Mouse (Mus musculus) lung, adult 2 months (tissue): ENCODE measurements at regions not wholly inside any gene's neighbourhood (a gene's known extent, or its start where the extent isn't known, plus 50 kb on each side); places are given as distances from the start of the nearest gene placed in this dataset.
"Not testable (repeated sequence)": the region's sequence is repeated elsewhere in the genome, so short reads cannot be mapped to it uniquely, and the experiment has no call there.

Experiments
- DNase-seq: peaks from one replicate; pipeline ENCODE4 v3.0.0; 2022
- H3K4me1 ChIP-seq: fragments of 200-500 bp; 2 replicates; pipeline ENCODE4 v1.6.1; 2011; ENCODE audit warnings: low read length; ENCODE audit not compliant: control insufficient read depth, insufficient read depth
- H3K4me3 ChIP-seq: fragments of 200-500 bp; replicated peaks from 2 replicates; pipeline ENCODE3; 2011; ENCODE audit warnings: low read depth, mild to moderate bottlenecking, control low read depth, low read length; ENCODE audit errors: extremely low read depth
- CTCF ChIP-seq: fragments of 200-500 bp; IDR thresholded peaks from 2 replicates; pipeline ENCODE4 v1.5.1; 2011; ENCODE audit warnings: mild to moderate bottlenecking, low read length, control low read depth; ENCODE audit not compliant: insufficient read depth
- POLR2A ChIP-seq: fragments of 200-500 bp; IDR thresholded peaks from 2 replicates; pipeline ENCODE4 v1.6.1; 2011; ENCODE audit warnings: low read depth, mild to moderate bottlenecking, control low read depth, low read length, borderline replicate concordance; ENCODE audit errors: extremely low read depth
- WGBS: fragments of 180-500 bp; shearing (Covaris S2); methylation state at CpG from one replicate; pipeline ENCODE4 v1.1.7; 2018; 5-methylcytosine and 5-hydroxymethylcytosine counted together

GRCm38 (mm10) chr3:40408921-40409488 is 122.1 kb upstream of the Intu start:
- WGBS = 49% methylated on average over 5 of the region's 5 CpGs
- peaks cover 3% of the 10 kb centered on the region; the same call in 1 of the 2 replicates for H3K4me1 ChIP-seq
- TF ChIP-seq CTCF = no peak
- TF ChIP-seq POLR2A = no peak
- no peak overlapping the region for H3K4me3 ChIP-seq
- DNase-seq = peak; percentile 9

- H3K4me1 ChIP-seq = peaks cover 3% of the 10 kb centered on the region; the same call in 1 of the 2 replicates
- no peak overlapping the region for H3K4me3 ChIP-seq
- TF ChIP-seq CTCF (no peak), POLR2A (no peak)
- no peak for DNase-seq
- 26% methylated on average over 4 of the region's 4 CpGs for WGBS
These were observed 120.3 kb upstream of the Intu start for GRCm38 (mm10) chr3:40410749-40411310.

DNA sequence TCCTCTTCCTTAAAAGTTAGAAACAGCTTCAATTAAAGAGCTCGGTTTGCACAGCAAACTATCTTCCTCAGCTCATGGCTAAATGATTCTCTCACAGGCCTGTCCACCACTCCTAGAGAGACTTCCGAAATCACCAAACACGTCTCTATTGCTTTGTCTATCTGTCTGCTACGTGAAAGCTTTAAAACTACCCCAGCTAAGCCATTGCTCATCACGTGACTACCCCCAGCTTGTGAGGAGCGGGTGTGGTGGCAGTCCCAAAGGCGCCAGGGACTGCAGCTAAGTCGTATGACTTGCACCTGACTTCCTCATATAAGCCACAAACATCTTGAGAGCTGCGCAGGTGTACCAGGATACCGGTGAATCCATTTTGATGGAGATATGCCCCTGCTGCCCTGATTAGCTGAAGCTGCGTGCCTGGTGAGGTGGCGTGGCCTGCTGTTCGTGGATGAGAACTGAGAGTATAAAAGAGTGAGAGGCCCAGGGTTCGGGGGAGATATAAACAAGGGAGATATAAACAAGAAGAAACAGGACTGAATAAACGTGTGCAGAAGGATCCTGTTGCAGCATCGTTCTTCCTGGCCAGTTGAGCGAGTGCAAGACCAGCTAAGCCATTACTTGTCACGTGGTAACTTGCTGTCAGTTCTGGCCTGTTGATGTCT is 105.8 kb upstream of the Intu start:
- H3K4me1 ChIP-seq, H3K4me3 ChIP-seq, DNase-seq: not testable (repeated sequence)
- WGBS = 61% methylated on average over 18 of the region's 18 CpGs

DNA sequence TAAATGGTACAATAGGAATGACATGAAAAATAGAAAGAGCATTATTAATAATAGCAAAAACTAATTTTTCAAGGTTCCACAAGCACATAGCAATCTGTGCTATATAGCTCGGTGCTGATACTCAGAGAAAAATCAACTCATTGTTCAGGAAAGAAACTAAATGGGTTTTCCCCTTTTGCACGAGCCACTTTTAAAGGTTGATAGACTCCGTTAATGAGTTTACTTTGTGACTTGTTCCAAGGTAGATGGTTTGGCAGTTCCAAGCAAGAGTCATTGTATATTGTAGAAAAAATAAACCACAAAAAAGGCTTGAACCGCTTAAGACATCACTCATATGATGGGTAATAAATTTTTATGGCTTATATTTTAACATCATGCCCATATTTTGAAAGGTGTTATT is 105.0 kb upstream of the Intu start:
- no peak for DNase-seq
- no peak overlapping the region for H3K4me3 ChIP-seq
- no peak for TF ChIP-seq CTCF
- no peak for TF ChIP-seq POLR2A
- no peaks in the 10 kb centered on the region for H3K4me1 ChIP-seq
- WGBS = 57% methylated on average over 4 of the region's 4 CpGs

GRCm38 (mm10) chr3:40428021-40428420 is 103.1 kb upstream of the Intu start:
- H3K4me3 ChIP-seq = no peak overlapping the region
- DNase-seq = no peak
- H3K4me1 ChIP-seq = no peaks in the 10 kb centered on the region
- TF ChIP-seq CTCF (no peak), POLR2A (no peak)
- WGBS = 54% methylated on average over 5 of the region's 5 CpGs

DNA sequence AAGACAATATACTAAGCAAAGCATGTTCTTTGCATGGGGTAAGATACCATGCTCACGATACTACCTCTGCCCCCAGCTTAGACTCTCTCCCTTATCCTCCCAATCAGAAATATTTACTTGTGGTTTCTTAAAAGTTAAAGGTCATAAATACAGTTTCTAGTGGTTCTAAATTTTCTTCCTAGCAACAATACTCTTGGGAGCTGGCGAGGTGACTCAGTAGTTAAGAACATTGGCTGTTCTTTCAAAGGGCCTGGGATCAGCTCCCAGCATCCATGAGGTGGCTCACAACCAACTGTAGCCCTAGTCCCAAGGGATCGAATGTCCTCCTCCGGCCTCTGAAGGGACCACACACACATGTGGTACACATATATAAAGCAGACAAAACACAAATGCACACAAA is 92.8 kb upstream of the Intu start:
- Histone ChIP-seq H3K4me1 (no peaks in the 10 kb centered on the region), H3K4me3 (no peak overlapping the region)
- no peak for DNase-seq
- TF ChIP-seq POLR2A (no peak), CTCF (no peak)
- 83% methylated on average over 4 of the region's 4 CpGs for WGBS

DNA sequence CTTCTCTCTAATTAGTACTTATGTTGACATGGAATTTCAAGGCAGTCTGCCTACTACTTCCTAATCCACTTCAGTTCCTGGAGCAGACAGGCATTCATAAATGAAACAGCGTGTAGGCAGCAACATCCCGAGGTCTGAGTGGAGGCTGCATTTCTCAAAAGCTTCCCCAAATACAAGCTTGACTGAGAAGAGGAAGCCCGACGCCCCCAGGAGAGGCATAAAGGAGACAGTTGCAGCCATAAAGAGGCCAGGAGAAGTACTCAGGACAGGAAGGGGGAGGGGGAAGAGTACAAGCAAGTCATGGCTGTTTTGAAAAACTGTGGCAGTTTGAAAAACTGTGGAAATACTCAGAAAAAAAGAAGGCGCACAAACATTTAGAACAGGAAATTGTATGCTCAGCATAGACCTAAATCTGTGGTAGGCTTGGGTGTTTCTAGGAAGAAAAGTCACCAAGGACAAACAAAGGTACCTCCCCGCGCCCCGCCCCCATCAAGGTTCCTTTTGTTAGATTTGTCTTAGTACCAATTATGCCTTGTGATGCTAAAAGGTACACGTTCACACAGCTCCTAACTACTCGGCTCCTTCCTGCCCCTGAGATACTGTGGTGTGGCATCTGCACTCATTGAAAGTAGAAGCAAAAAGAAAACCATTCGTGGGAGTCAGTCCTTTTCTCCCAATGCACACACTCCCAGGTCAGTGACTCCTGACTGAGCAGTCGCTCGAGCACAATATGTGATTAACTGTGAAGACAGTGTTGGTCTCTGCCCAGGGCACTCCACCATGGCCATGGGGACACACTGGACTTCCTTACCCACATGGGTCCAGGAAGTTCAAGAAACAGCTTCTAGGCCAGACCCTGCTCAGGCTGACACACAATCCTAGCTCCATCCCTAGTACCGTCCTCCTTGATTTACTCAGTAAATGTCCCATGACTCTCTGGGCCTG is 89.7 kb upstream of the Intu start:
- Histone ChIP-seq H3K4me1 (no peaks in the 10 kb centered on the region), H3K4me3 (no peak overlapping the region)
- no peak for DNase-seq
- 60% methylated on average over 14 of the region's 14 CpGs for WGBS
- TF ChIP-seq POLR2A (no peak), CTCF (no peak)

DNA sequence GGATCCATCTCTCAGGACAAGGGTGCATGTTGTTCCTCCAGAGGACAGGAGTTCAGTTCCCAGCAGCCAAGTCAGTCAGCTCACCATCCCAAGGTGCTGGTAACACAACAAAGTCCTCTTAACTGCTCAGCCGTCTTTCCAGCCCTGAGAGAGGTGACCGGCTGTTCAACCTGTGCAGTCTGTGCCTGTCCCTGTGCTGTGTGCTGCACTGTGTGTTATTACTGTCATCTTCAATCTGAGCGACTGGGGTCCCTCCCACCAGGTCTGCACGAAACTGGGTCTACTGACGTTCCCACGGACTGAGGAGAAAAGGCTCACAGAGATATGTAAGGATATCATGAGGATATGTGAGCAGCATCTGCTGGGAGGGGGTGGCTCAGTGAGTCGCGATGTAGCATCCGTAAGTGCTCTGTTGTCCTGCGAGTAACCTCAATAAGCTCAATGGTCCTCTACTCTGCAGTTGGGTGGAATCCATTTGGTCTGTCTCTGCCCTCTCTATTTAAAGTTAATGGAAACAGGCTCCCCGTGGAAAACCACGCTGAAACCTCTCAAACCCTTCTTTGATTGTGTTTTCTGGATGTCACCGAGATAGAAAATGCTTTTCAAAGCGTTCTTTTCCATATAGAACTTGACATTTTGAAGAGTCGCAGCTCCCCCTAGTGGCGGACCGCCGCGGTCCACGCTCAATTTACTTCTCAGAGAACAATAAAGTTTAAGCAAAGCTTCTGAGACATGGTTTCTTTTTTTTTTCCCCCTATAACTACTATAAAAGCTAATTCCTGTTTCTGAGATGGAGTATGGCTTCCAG is 87.1 kb upstream of the Intu start:
- DNase-seq = peak; percentile 31
- WGBS = 33% methylated on average over 20 of the region's 20 CpGs
- TF ChIP-seq POLR2A (no peak), CTCF (peak; percentile 74)
- Histone ChIP-seq H3K4me3 (no peak overlapping the region), H3K4me1 (no peaks in the 10 kb centered on the region)

DNA sequence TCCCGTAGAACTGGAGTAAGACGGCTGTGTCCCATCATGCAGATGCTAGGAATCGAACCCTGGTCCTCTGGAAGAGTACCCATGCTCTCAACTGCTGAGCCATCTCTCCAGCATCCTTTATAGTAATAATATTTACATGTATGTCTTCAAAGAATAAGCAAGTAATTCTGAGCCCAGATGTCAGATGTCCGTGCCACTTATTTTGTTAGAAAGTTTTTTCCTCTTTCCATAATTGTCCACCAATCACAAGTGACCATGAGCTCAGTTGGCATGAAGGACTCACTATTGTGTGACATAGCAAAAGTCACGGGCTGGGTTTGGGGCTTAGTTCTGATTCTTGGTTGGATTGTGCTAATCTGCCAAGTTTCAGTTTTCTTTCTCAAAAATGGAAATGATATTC is 78.1 kb upstream of the Intu start:
- H3K4me1 ChIP-seq = peaks cover 2% of the 10 kb centered on the region; the same call in 1 of the 2 replicates
- TF ChIP-seq POLR2A (no peak), CTCF (no peak)
- no peak for DNase-seq
- no peak overlapping the region for H3K4me3 ChIP-seq
- 57% methylated on average over 5 of the region's 5 CpGs for WGBS
